Mouse (Mus musculus) lung, adult 2 months (tissue): Measurements from ENCODE around the gene Rnf10.

Experiments
- CTCF ChIP-seq: fragments of 200-500 bp; IDR thresholded peaks from 2 replicates; pipeline ENCODE4 v1.5.1; 2011; ENCODE audit warnings: mild to moderate bottlenecking, low read length, control low read depth; ENCODE audit not compliant: insufficient read depth
- POLR2A ChIP-seq: fragments of 200-500 bp; IDR thresholded peaks from 2 replicates; pipeline ENCODE4 v1.6.1; 2011; ENCODE audit warnings: low read depth, mild to moderate bottlenecking, control low read depth, low read length, borderline replicate concordance; ENCODE audit errors: extremely low read depth

- TF ChIP-seq CTCF (peak; percentile 90), POLR2A (no peak)
Observed at GRCm38 (mm10) chr5:115235786-115236263, 36.9 kb downstream of the Rnf10 start, which contains the start of gene Pop5.
